Mouse (Mus musculus): ENCODE data around the gene Galnt14. TPM values are rescaled to one million over a fixed set of nuclear protein-coding genes. Genes with fewer than 3 reads are reported as not detected.

The Galnt14 gene
- polyA plus RNA-seq, 1 experiment, result not detected

DNA sequence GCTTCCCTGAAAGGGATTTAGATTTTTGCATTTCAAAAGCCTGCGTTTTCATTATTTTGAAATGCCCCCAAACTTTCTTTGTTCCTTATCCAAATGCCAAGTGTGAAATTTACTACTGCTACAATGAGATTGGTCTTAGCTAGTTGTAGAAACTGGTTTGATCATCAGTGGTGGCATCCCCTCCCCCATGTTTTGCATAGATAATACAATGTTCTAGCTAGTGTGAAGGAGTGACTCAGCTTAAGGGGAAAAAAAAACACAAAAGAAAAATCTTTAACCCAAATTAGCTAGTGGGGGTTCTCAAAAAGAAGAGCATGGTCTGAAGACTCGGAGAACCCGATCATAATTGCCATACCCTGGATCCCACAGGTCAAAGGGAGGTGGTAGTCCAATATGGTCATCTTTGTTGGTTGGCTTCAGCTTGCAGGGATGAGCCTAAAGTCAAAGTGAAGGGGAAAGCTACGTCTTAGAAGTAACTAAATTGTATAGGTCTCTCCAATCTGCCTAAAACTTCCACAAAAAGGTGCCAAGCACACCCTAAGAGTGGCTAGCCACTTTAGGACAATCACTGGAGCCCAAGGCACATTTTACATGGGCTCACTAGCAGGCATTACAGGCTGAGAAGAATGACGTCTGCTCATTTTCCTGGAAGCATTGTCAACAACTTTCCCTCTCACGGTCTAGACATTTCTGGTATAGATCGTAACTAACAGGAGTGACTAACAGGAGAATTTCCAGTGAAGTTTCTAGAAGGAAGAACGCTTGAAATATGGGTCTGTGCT is 4.4 kb upstream of the Galnt14 start:
- no peak overlapping the region for H3K4me3 ChIP-seq (ENCODE audit: insufficient read depth, poor library complexity, severe bottlenecking)
- no peaks in the 10 kb centered on the region for H3K79me3 ChIP-seq (ENCODE audit: low read depth)
- TF ChIP-seq CTCF (IDR thresholded peaks at IDR 0.05; ENCODE audit: control insufficient read depth, insufficient read depth, insufficient read length), result no peak
- no peak for TF ChIP-seq MYOD1 (IDR thresholded peaks at IDR 0.05; ENCODE audit: control insufficient read depth, insufficient read length, low read depth)
- no peak for TF ChIP-seq FOSL1 (IDR thresholded peaks at IDR 0.05; ENCODE audit: insufficient read depth, low read length, poor library complexity, severe bottlenecking)
- TF ChIP-seq USF1 (IDR thresholded peaks at IDR 0.05; ENCODE audit: low read depth), result no peak
- no peak for TF ChIP-seq MYOG (IDR thresholded peaks at IDR 0.05; ENCODE audit: control insufficient read depth, extremely low read depth, insufficient read length)
- TF ChIP-seq MAX (IDR thresholded peaks at IDR 0.05), result no peak
- no peak for TF ChIP-seq CEBPB (IDR thresholded peaks at IDR 0.05; ENCODE audit: low read depth)
- peaks cover 24% of the 10 kb centered on the region for H3K27me3 ChIP-seq (ENCODE audit: control insufficient read depth, insufficient read depth, insufficient read length)
- H3K79me2 ChIP-seq (ENCODE audit: control insufficient read depth, insufficient read depth), result no peaks in the 10 kb centered on the region
- no peaks in the 10 kb centered on the region for H3K36me3 ChIP-seq (ENCODE audit: control insufficient read depth, insufficient read depth)
- H3ac ChIP-seq (ENCODE audit: control insufficient read depth, insufficient read length, low read depth), result no peak overlapping the region

DNA sequence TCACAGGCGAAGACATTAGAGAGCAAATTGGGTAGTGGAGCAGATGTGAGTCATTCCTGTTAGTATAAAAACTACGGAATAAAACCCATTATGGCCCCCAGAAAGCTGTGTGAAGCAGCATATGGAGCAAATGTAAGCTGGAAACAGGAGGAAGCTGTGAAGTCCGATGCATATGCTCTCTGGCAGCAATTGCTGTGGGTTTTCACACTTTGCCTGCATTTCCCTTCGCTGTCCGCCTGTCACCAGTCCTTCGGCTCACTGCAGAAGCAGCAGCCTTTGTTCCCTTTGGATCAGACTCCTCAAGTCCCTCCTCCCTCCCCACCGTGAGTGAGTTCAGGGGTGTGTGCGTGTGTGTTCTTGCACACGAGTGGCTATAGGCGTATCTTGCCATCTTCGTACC is 3.1 kb upstream of the Galnt14 start:
- Histone ChIP-seq H3K4me3 (ENCODE audit: insufficient read depth, poor library complexity, severe bottlenecking) (no peak overlapping the region), H3ac (ENCODE audit: control insufficient read depth, insufficient read length, low read depth) (no peak overlapping the region), H3K79me2 (ENCODE audit: control insufficient read depth, insufficient read depth) (no peaks in the 10 kb centered on the region), H3K36me3 (ENCODE audit: control insufficient read depth, insufficient read depth) (no peaks in the 10 kb centered on the region), H3K79me3 (ENCODE audit: low read depth) (no peaks in the 10 kb centered on the region), H3K27me3 (ENCODE audit: control insufficient read depth, insufficient read depth, insufficient read length) (peaks cover 31% of the 10 kb centered on the region)
- TF ChIP-seq CTCF (IDR thresholded peaks at IDR 0.05; ENCODE audit: control insufficient read depth, insufficient read depth, insufficient read length) (no peak), MAX (IDR thresholded peaks at IDR 0.05) (no peak), MYOG (IDR thresholded peaks at IDR 0.05; ENCODE audit: control insufficient read depth, extremely low read depth, insufficient read length) (no peak), CEBPB (IDR thresholded peaks at IDR 0.05; ENCODE audit: low read depth) (no peak), MYOD1 (IDR thresholded peaks at IDR 0.05; ENCODE audit: control insufficient read depth, insufficient read length, low read depth) (no peak), USF1 (IDR thresholded peaks at IDR 0.05; ENCODE audit: low read depth) (no peak), FOSL1 (IDR thresholded peaks at IDR 0.05; ENCODE audit: insufficient read depth, low read length, poor library complexity, severe bottlenecking) (no peak)

DNA sequence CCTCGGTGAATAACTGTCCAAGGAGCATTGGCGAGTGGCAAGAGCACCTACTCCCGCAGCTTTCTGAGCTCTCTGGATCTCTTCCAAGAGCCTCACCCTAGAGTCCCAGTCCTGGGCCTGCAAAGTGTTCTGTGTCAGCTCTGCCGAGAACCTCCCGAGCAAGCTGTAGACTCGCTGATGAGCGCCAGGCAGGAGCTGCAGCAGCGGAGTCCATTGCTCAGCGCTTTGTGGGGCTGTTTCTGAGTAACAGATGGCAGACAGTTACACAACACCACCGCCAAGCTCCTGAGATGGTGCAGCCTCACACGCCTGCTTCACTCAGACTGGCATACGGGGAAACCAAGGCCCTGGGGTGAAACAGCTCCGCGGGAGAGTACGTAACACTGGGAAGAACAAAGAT is 1.7 kb upstream of the Galnt14 start:
- Histone ChIP-seq H3K4me3 (ENCODE audit: insufficient read depth, poor library complexity, severe bottlenecking) (no peak overlapping the region), H3K36me3 (ENCODE audit: control insufficient read depth, insufficient read depth) (no peaks in the 10 kb centered on the region), H3K79me2 (ENCODE audit: control insufficient read depth, insufficient read depth) (no peaks in the 10 kb centered on the region), H3K27me3 (ENCODE audit: control insufficient read depth, insufficient read depth, insufficient read length) (peaks cover 35% of the 10 kb centered on the region), H3K79me3 (ENCODE audit: low read depth) (no peaks in the 10 kb centered on the region), H3ac (ENCODE audit: control insufficient read depth, insufficient read length, low read depth) (no peak overlapping the region)
- TF ChIP-seq USF1 (IDR thresholded peaks at IDR 0.05; ENCODE audit: low read depth), result no peak

DNA sequence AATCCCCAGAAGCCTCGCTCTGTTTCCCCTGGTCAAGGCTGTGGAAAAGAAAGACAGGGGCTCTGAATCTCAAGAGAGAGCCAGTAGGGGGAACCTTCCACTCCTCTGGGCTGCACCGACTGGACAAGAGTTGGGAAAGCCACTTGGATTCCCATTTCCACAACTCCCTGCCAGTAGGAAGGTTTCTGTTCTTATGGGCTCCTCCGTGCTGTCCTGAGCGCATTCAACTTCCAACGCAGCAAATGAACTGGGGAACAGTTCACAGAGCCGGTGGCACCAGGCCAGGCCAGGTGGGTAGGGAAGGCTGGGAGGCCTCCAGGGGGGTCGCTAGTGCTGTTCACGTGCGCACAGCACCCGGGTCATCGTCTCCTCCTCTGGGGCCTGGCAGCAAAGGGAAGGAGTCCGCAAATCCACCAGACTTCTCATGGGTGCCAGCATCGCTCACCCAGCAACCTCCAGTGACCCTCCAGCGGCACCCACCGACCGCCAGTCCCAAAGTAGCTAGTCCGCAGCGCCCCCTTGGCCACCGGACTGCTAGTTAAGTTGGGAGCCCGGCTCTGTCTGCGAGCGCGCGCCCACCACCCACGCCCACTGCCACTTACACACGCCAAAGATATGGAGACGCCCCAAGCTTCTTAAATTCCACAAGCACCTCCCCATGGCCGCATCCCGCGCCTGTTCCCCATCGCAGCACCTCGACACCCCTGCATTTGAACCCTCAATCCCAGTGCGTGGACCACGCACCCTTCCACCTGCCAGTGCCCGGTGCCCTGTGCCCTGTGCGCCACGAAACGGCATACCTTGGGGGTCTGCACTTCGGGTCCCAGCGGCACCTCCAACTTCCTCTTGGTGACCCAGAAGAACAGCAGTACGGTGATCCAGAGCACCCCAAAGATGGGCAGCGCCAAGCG is 867 bp downstream of the Galnt14 start:
- H3K4me3 ChIP-seq (ENCODE audit: insufficient read depth, poor library complexity, severe bottlenecking), result no peak overlapping the region
- TF ChIP-seq MAX (IDR thresholded peaks at IDR 0.05) (no peak), MYOD1 (IDR thresholded peaks at IDR 0.05; ENCODE audit: control insufficient read depth, insufficient read length, low read depth) (no peak), MYOG (IDR thresholded peaks at IDR 0.05; ENCODE audit: control insufficient read depth, extremely low read depth, insufficient read length) (no peak), FOSL1 (IDR thresholded peaks at IDR 0.05; ENCODE audit: insufficient read depth, low read length, poor library complexity, severe bottlenecking) (no peak)
- H3K79me2 ChIP-seq (ENCODE audit: control insufficient read depth, insufficient read depth), result no peaks in the 10 kb centered on the region
- peaks cover 39% of the 10 kb centered on the region for H3K27me3 ChIP-seq (ENCODE audit: control insufficient read depth, insufficient read depth, insufficient read length)
- no peaks in the 10 kb centered on the region for H3K36me3 ChIP-seq (ENCODE audit: control insufficient read depth, insufficient read depth)
- H3ac ChIP-seq (ENCODE audit: control insufficient read depth, insufficient read length, low read depth), result no peak overlapping the region
- no peaks in the 10 kb centered on the region for H3K79me3 ChIP-seq (ENCODE audit: low read depth)

DNA sequence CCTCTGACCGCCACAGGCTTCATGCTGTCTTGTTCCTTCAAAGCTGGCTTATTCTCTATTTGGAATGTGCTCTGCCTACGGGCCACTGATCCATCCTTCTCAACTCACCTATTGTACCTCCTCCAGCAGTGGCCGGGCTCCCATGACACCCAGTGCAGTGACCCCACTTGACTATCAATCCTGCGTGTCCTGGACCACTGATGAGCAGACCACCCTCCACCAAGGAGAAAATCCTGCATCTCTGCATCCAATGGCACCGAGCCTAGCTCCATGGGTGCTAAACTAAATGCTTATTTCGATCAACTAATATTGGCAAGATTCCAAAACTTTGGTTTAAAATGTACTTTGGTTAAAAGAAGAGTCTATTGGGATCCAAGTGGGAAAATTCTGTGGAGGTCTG is 1.8 kb downstream of the Galnt14 start:
- TF ChIP-seq MYOG (IDR thresholded peaks at IDR 0.05; ENCODE audit: control insufficient read depth, extremely low read depth, insufficient read length) (no peak), MAX (IDR thresholded peaks at IDR 0.05) (no peak), MYOD1 (IDR thresholded peaks at IDR 0.05; ENCODE audit: control insufficient read depth, insufficient read length, low read depth) (no peak), CEBPB (IDR thresholded peaks at IDR 0.05; ENCODE audit: low read depth) (no peak), USF1 (IDR thresholded peaks at IDR 0.05; ENCODE audit: low read depth) (no peak)
- Histone ChIP-seq H3K27me3 (ENCODE audit: control insufficient read depth, insufficient read depth, insufficient read length) (peaks cover 36% of the 10 kb centered on the region), H3K4me3 (ENCODE audit: insufficient read depth, poor library complexity, severe bottlenecking) (no peak overlapping the region), H3K36me3 (ENCODE audit: control insufficient read depth, insufficient read depth) (no peaks in the 10 kb centered on the region), H3K79me3 (ENCODE audit: low read depth) (no peaks in the 10 kb centered on the region), H3K79me2 (ENCODE audit: control insufficient read depth, insufficient read depth) (no peaks in the 10 kb centered on the region), H3ac (ENCODE audit: control insufficient read depth, insufficient read length, low read depth) (no peak overlapping the region)
